Mouse (Mus musculus) embryonic facial prominence, embryonic 10.5 days (tissue): ENCODE measurements at regions not wholly inside any gene's neighbourhood (a gene's known extent, or its start where the extent isn't known, plus 50 kb on each side); places are given as distances from the start of the nearest gene placed in this dataset.
A peak's percentile ranks its signal among the peaks of the same experiment; 100 is the strongest.

Source experiments
- DNase-seq: peaks from one replicate; pipeline ENCODE4 v3.0.0-alpha.2; 2017; ENCODE audit warnings: low spot score
- H3K27ac ChIP-seq: fragments of 300-500 bp; sonication (generic); replicated peaks from 2 replicates; pipeline ENCODE4 v1.5.1; 2016; ENCODE audit warnings: mild to moderate bottlenecking
- H3K27me3 ChIP-seq: fragments of 300-500 bp; sonication (generic); replicated peaks from 2 replicates; pipeline ENCODE4 v1.6.1; 2016; ENCODE audit warnings: low read depth, mild to moderate bottlenecking; ENCODE audit not compliant: poor library complexity, severe bottlenecking
- H3K36me3 ChIP-seq: fragments of 300-500 bp; sonication (generic); replicated peaks from 2 replicates; pipeline ENCODE4 v1.6.1; 2016; ENCODE audit warnings: mild to moderate bottlenecking, moderate library complexity
- H3K4me1 ChIP-seq: fragments of 300-500 bp; sonication (generic); 2 replicates; pipeline ENCODE4 v1.6.1; 2016
- H3K4me3 ChIP-seq: fragments of 300-500 bp; sonication (generic); 2 replicates; pipeline ENCODE4 v1.5.1; 2016; ENCODE audit warnings: mild to moderate bottlenecking, moderate library complexity
- H3K9me3 ChIP-seq: fragments of 300-500 bp; sonication (generic); 2 replicates; pipeline ENCODE4 v1.6.1; 2016; ENCODE audit warnings: mild to moderate bottlenecking
- WGBS: fragments of 180-500 bp; shearing (Covaris S2); methylation state at CpG from one replicate; pipeline ENCODE4 v1.1.7; 2016; 5-methylcytosine and 5-hydroxymethylcytosine counted together

DNA sequence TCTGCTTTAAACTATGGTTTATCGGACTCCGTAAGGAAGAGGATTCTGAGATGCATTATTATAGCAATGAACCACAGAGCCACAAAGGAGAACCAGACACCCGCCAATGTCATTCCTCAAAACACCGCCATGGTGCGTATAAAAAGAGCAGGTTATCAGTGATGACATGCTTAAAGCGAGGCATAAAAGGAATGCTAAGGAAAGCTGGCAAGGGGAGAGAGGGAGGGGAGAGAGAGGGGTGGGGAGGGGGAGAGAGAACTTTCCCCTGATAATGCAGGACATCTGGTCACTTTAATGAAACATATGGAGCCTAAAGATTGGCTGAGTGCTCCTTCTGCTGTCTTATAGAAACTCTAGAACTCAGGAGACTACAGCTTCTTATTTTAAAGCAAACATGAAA is 222.8 kb upstream of the Lrig3 start:
- DNase-seq: peak; percentile 27
- Histone ChIP-seq H3K36me3 (no peaks in the 10 kb centered on the region), H3K4me3 (no peak overlapping the region), H3K9me3 (no peaks in the 10 kb centered on the region), H3K27me3 (no peaks in the 10 kb centered on the region), H3K4me1 (peaks cover 26% of the 10 kb centered on the region), H3K27ac (no peak overlapping the region)
- 65% methylated on average over 6 of the region's 6 CpGs for WGBS

- no peaks in the 10 kb centered on the region for H3K36me3 ChIP-seq
- H3K4me3 ChIP-seq: no peak overlapping the region
- no peaks in the 10 kb centered on the region for H3K27me3 ChIP-seq
- H3K4me1 ChIP-seq: peaks cover 19% of the 10 kb centered on the region
- peak; percentile 5 for DNase-seq
- H3K27ac ChIP-seq: no peak overlapping the region
- no peaks in the 10 kb centered on the region for H3K9me3 ChIP-seq
- WGBS: 76% methylated on average over 6 of the region's 6 CpGs
Observed at GRCm38 (mm10) chr10:125749031-125749585, 216.9 kb upstream of the Lrig3 start.

GRCm38 (mm10) chr10:125752506-125753218 is 213.3 kb upstream of the Lrig3 start:
- H3K9me3 ChIP-seq: no peaks in the 10 kb centered on the region
- H3K4me3 ChIP-seq: no peak overlapping the region
- no peaks in the 10 kb centered on the region for H3K27me3 ChIP-seq
- no peak overlapping the region for H3K27ac ChIP-seq
- no peaks in the 10 kb centered on the region for H3K36me3 ChIP-seq
- H3K4me1 ChIP-seq: peaks cover 10% of the 10 kb centered on the region; the same call in 1 of the 2 replicates
- DNase-seq: peak; percentile 9
- 77% methylated on average over 10 of the region's 10 CpGs for WGBS

- H3K36me3 ChIP-seq: 0 out of 2 replicates have a peak, but pooled peaks cover 5% of the 10 kb centered on the region
- DNase-seq: peak; percentile 7
- H3K4me1 ChIP-seq: peaks cover 7% of the 10 kb centered on the region
- WGBS: 96% methylated on average over 3 of the region's 3 CpGs
- H3K9me3 ChIP-seq: peaks cover 13% of the 10 kb centered on the region
- H3K27me3 ChIP-seq: no peaks in the 10 kb centered on the region
- H3K27ac ChIP-seq: no peak overlapping the region
- H3K4me3 ChIP-seq: no peak overlapping the region
Observed at GRCm38 (mm10) chr10:125759171-125759570, 206.8 kb upstream of the Lrig3 start.

GRCm38 (mm10) chr10:125762367-125763068 is 203.4 kb upstream of the Lrig3 start:
- H3K27me3 ChIP-seq: no peaks in the 10 kb centered on the region
- WGBS: 73% methylated on average over 16 of the region's 16 CpGs
- H3K4me1 ChIP-seq: peaks cover 22% of the 10 kb centered on the region
- H3K36me3 ChIP-seq: 0 out of 2 replicates have a peak, but pooled peaks cover 5% of the 10 kb centered on the region
- H3K27ac ChIP-seq: no peak overlapping the region
- H3K9me3 ChIP-seq: peaks cover 13% of the 10 kb centered on the region
- H3K4me3 ChIP-seq: no peak overlapping the region
- DNase-seq: peak; percentile 7

DNA sequence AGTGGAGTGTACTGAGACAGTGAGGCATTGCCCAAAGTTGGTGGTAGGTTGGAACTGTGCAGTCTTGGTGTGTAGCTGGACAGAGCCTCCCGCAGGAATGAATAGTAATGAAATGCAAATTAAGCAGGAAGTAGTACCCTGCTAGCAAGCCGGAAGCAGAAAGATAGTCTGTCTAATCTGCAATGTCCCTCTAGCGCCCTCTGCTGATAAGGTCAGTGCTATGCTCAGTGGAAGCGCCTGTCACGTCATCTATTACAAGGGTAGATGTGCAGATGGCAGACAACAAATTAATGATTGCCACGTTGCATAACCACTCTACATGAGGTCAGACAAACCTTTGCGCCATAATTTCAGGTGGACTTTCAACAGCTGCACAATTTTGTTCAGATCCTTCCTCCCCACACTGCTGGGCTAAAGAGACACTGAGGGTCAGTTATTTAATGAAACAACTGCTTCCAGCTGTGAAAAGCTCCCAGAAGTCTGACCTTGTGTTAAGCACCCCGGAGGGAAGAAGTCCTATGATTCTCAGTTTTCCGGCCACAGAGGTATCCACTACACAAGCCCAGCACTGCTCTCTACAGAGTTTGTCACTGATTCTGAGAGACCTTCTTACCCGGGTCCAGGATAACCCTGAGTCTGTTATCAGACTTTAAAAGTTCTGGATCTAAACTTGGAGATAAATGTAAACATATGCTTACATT is 201.4 kb upstream of the Lrig3 start:
- WGBS: 37% methylated on average over 10 of the region's 10 CpGs
- Histone ChIP-seq H3K4me1 (peaks cover 22% of the 10 kb centered on the region), H3K9me3 (peaks cover 13% of the 10 kb centered on the region), H3K36me3 (0 out of 2 replicates have a peak, but pooled peaks cover 5% of the 10 kb centered on the region), H3K27me3 (no peaks in the 10 kb centered on the region), H3K27ac (peak overlapping the region; percentile 55), H3K4me3 (no peak overlapping the region)
- DNase-seq: peak; percentile 72

- 64% methylated on average over 10 of the region's 10 CpGs for WGBS
- Histone ChIP-seq H3K9me3 (peaks cover 13% of the 10 kb centered on the region), H3K4me3 (no peak overlapping the region), H3K27me3 (no peaks in the 10 kb centered on the region), H3K4me1 (peaks cover 22% of the 10 kb centered on the region), H3K27ac (peak overlapping the region; percentile 55), H3K36me3 (0 out of 2 replicates have a peak, but pooled peaks cover 5% of the 10 kb centered on the region)
- peak; percentile 53 for DNase-seq
Observed at GRCm38 (mm10) chr10:125765103-125765820, 200.7 kb upstream of the Lrig3 start.

GRCm38 (mm10) chr10:125768281-125768680 is 197.7 kb upstream of the Lrig3 start:
- WGBS: 71% methylated on average over 3 of the region's 3 CpGs

GRCm38 (mm10) chr10:125773541-125773940 is 192.4 kb upstream of the Lrig3 start:
- 41% methylated on average over 7 of the region's 7 CpGs for WGBS
- H3K4me1 ChIP-seq: peaks cover 29% of the 10 kb centered on the region
- peak overlapping the region; percentile 21; the same call in 1 of the 2 replicates for H3K27ac ChIP-seq
- no peak overlapping the region for H3K4me3 ChIP-seq
- no peaks in the 10 kb centered on the region for H3K9me3 ChIP-seq
- peak; percentile 55 for DNase-seq
- H3K27me3 ChIP-seq: no peaks in the 10 kb centered on the region
- H3K36me3 ChIP-seq: no peaks in the 10 kb centered on the region

More at GRCm38 (mm10) chr10:125768281-125768680, 197.7 kb upstream of the Lrig3 start:
- H3K4me1 ChIP-seq: peaks cover 39% of the 10 kb centered on the region
- H3K9me3 ChIP-seq: no peaks in the 10 kb centered on the region
- no peak overlapping the region for H3K4me3 ChIP-seq
- H3K27ac ChIP-seq: no peak overlapping the region
- H3K27me3 ChIP-seq: no peaks in the 10 kb centered on the region
- no peaks in the 10 kb centered on the region for H3K36me3 ChIP-seq
- peak; percentile 3 for DNase-seq

DNA sequence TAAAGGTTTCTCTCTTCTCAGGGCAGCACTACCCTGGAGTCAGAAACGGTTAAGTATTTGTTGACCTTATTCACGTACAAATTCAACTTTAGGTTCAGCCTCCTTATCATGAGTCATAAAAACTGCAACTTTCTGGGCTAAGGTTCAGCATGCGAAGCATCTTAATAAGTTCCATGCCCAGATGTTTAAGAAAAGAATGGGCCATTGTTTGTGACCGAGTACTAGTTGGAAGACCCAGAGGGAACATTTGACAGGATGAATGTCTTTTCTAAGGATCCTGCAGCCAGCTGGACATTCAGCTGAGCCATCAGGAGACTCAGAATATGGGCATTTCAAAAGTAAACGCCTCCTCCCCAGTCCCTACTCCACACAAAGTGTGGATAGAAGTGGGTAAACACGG is 183.5 kb upstream of the Lrig3 start:
- H3K36me3 ChIP-seq: no peaks in the 10 kb centered on the region
- peaks cover 49% of the 10 kb centered on the region for H3K4me1 ChIP-seq
- H3K4me3 ChIP-seq: no peak overlapping the region
- H3K27ac ChIP-seq: peak overlapping the region; percentile 41
- DNase-seq: no peak
- H3K27me3 ChIP-seq: no peaks in the 10 kb centered on the region
- 36% methylated on average over 6 of the region's 6 CpGs for WGBS
- H3K9me3 ChIP-seq: no peaks in the 10 kb centered on the region

- Histone ChIP-seq H3K27me3 (no peaks in the 10 kb centered on the region), H3K27ac (peak overlapping the region; percentile 87), H3K36me3 (no peaks in the 10 kb centered on the region; the same call in 1 of the 2 replicates), H3K9me3 (no peaks in the 10 kb centered on the region), H3K4me1 (peaks cover 58% of the 10 kb centered on the region), H3K4me3 (no peak overlapping the region)
- WGBS: 27% methylated on average over 2 of the region's 2 CpGs
- DNase-seq: peak; percentile 66
Observed at GRCm38 (mm10) chr10:125784896-125785295, 181.1 kb upstream of the Lrig3 start.
